ENCODE assay signal across 26 mouse cellular contexts in genomic region chr7:90344903-90345302, GRCm38 (mm10). TPM values are rescaled to one million over a fixed set of nuclear protein-coding genes. Genes with fewer than 3 reads are reported as not detected.
DNase-seq lines count a peak whose midpoint lies in the region; ATAC-seq and TF ChIP-seq lines count a peak whose summit lies in the region.
"Had no signal": no experiment of that assay in that cellular context is flagged by ENCODE, and none has a peak within 500 bp of the region (broad histone marks: within the 10 kb centered on the region; RNA-seq: fewer than 3 reads in every experiment).

No protein-coding gene starts in this region.

- no peak for TF ChIP-seq POLR2A in thymus, adult 2 months (IDR thresholded peaks at IDR 0.05; ENCODE audit: control insufficient read depth, extremely low read depth, insufficient read depth, low read length, poor library complexity)
- TF ChIP-seq POLR2A in kidney, adult 2 months (IDR thresholded peaks at IDR 0.05; ENCODE audit: low read depth, low read length) = no peak

- ATAC-seq in G1E (ENCODE audit: extremely low read depth, insufficient number of reproducible peaks, low FRiP score, poor library complexity, severe bottlenecking) = peak; percentile 28; the same call in 1 of the 2 replicates
- peak; percentile 65 to 70 for ATAC-seq in hematopoietic stem cell, adult 5-6 weeks (replicated peaks in 1 of 2; ENCODE audit: insufficient read depth in 1 of 2, low FRiP score in 2 of 2, low TSS enrichment in 1 of 2, low read depth in 1 of 2, poor library complexity in 2 of 2, severe bottlenecking in 2 of 2)

- H3K4me3 ChIP-seq in thymus, adult 2 months (ENCODE audit: control insufficient read depth, insufficient read depth, low read length) = no peak overlapping the region
- no peak overlapping the region for H3K4me3 ChIP-seq in G1E (ENCODE audit: low read depth, low read length)
- no peak overlapping the region for H3K4me3 ChIP-seq in kidney, adult 2 months (ENCODE audit: insufficient read depth, low read depth, low read length)
- H3K4me3 ChIP-seq: embryonic facial prominence, embryonic 13.5 days; erythroblast, embryonic 14.5 days; forebrain, embryonic 12.5 days; heart, embryonic 12.5 days; midbrain, embryonic 12.5 days; neural tube, embryonic 12.5 days; stomach, embryonic 15.5 days had no signal

- no peak overlapping the region for H3K27ac ChIP-seq in thymus, adult 2 months (ENCODE audit: control insufficient read depth, insufficient read depth, low read length)
- H3K27ac ChIP-seq in kidney, adult 2 months (ENCODE audit: insufficient read depth, low read depth, low read length) = no peak overlapping the region
- H3K27ac ChIP-seq: embryonic facial prominence, embryonic 13.5 days; forebrain, embryonic 12.5 days; midbrain, embryonic 12.5 days; neural tube, embryonic 12.5 days; stomach, embryonic 15.5 days had no signal

- WGBS in thymus, adult 2 months = 14% methylated on average over 3 of the region's 3 CpGs
- 79% methylated on average over 3 of the region's 3 CpGs for WGBS in kidney, adult 2 months

- DNase-seq in thymus, adult 2 months = peak; percentile 23
- DNase-seq in thymus, postnatal 10 days (ENCODE audit: low spot score in 2 of 2) = no peak
- DNase-seq in G1E (ENCODE audit: low spot score) = no peak
- peak; percentile 75 for DNase-seq in naive thymus-derived CD4-positive, alpha-beta T cell, adult 2 months (ENCODE audit: low read depth)
- no peak for DNase-seq in adipocyte (ENCODE audit: low spot score)
- no peak for DNase-seq in urinary bladder, postnatal 10 days (ENCODE audit: low spot score)
- DNase-seq in kidney, adult 2 months = no peak
- DNase-seq: adrenal gland, adult 2 months; cerebellum, adult 18-20 months; cerebellum, postnatal 14 days; embryo, embryonic 11 days; gastrocnemius, postnatal 14 days; heart, adult 18-20 months; heart, postnatal 10 days; kidney, adult 8-10 months; kidney, postnatal 14 days; layer of hippocampus, postnatal 36 days; right cerebral cortex, adult 18-20 months had no signal

- H3K36me3 ChIP-seq in thymus, adult 2 months (ENCODE audit: control insufficient read depth, insufficient read depth, low read length) = no peaks in the 10 kb centered on the region
- no peaks in the 10 kb centered on the region for H3K36me3 ChIP-seq in G1E (replicated peaks)
- H3K36me3 ChIP-seq in kidney, adult 2 months (ENCODE audit: control insufficient read depth, insufficient read depth, low read length) = no peaks in the 10 kb centered on the region
- H3K36me3 ChIP-seq: embryonic facial prominence, embryonic 13.5 days; forebrain, embryonic 12.5 days; heart, embryonic 12.5 days; midbrain, embryonic 12.5 days; neural tube, embryonic 12.5 days; stomach, embryonic 15.5 days had no signal

- TF ChIP-seq CTCF in thymus, adult 2 months (IDR thresholded peaks at IDR 0.05; ENCODE audit: borderline replicate concordance, control insufficient read depth, extremely low read depth, insufficient read depth, low read length, poor library complexity) = no peak
- TF ChIP-seq CTCF in G1E (IDR thresholded peaks at IDR 0.05; ENCODE audit: low read depth, low read length) = no peak
- no peak for TF ChIP-seq CTCF in kidney, adult 2 months (conservative IDR thresholded peaks at IDR 0.05; ENCODE audit: insufficient read depth, insufficient read length, low read depth, low read length)

- no peaks in the 10 kb centered on the region for H3K9me3 ChIP-seq in G1E (replicated peaks)
- H3K9me3 ChIP-seq: embryonic facial prominence, embryonic 13.5 days; forebrain, embryonic 12.5 days; heart, embryonic 12.5 days; midbrain, embryonic 12.5 days; neural tube, embryonic 12.5 days; stomach, embryonic 15.5 days had no signal

- H3K27me3 ChIP-seq in thymus, adult 2 months (ENCODE audit: control insufficient read depth, insufficient read depth, low read length) = no peaks in the 10 kb centered on the region
- H3K27me3 ChIP-seq in G1E (ENCODE audit: insufficient read depth, low read length) = 0 out of 2 replicates have a peak, but pooled peaks cover 2% of the 10 kb centered on the region
- no peaks in the 10 kb centered on the region for H3K27me3 ChIP-seq in kidney, adult 2 months (replicated peaks; ENCODE audit: control insufficient read depth, insufficient read depth, low read length)
- H3K27me3 ChIP-seq: embryonic facial prominence, embryonic 13.5 days; forebrain, embryonic 12.5 days; heart, embryonic 12.5 days; midbrain, embryonic 12.5 days; neural tube, embryonic 12.5 days; stomach, embryonic 15.5 days had no signal

- H3K4me1 ChIP-seq in thymus, adult 2 months (replicated peaks; ENCODE audit: control insufficient read depth, insufficient read depth, low read length) = peaks cover 26% of the 10 kb centered on the region
- no peaks in the 10 kb centered on the region for H3K4me1 ChIP-seq in G1E (ENCODE audit: insufficient read depth, low read depth, low read length)
- peaks cover 13% of the 10 kb centered on the region; the same call in 1 of the 2 replicates for H3K4me1 ChIP-seq in kidney, adult 2 months (ENCODE audit: control insufficient read depth, insufficient read depth, low read length)
- H3K4me1 ChIP-seq: embryonic facial prominence, embryonic 13.5 days; forebrain, embryonic 12.5 days; midbrain, embryonic 12.5 days; neural tube, embryonic 12.5 days; stomach, embryonic 15.5 days had no signal

RNA-seq across cellular contexts. Expression of gene Sytl2, which starts 42.9 kb away (rescaled TPM):
- 5.9 and 6.2 TPM in 2 replicates for polyA plus RNA-seq in thymus, adult 2 months (2012; rRNA removed)
- not detected in 2 replicates for total RNA-seq in G1E (2014; fragmentation: Nextera tagmentation)
- total RNA-seq in G1E (2017) = 0.46 and 0.49 TPM in 2 replicates
- not detected in 2 replicates for polyA plus RNA-seq in G1E (2012)
- 0.50 and 1.5 TPM in 2 replicates for total RNA-seq in hematopoietic stem cell, adult 5-6 weeks (2017)
- polyA plus RNA-seq in kidney, adult 2 months (2012; rRNA removed) = 9.0 and 9.6 TPM in 2 replicates

Comparison
In these comparisons a context has a peak if more than half of its experiments do, and no peak if none do; other contexts are left out.
1. DNase-seq: peak in thymus, adult 2 months (single experiment) and naive thymus-derived CD4-positive, alpha-beta T cell, adult 2 months (single experiment); none in thymus, postnatal 10 days (0 of 2), G1E (single experiment), adipocyte (single experiment), urinary bladder, postnatal 10 days (single experiment) and kidney, adult 2 months (single experiment).